Mouse (Mus musculus): ENCODE measurements around the gene Sgip1. TPM values are rescaled to one million over a fixed set of nuclear protein-coding genes. Genes with fewer than 3 reads are reported as not detected.

Sgip1 gene
- polyA plus RNA-seq, 1 experiment from 2014 or later, result 68.0 TPM

GRCm38 (mm10) chr4:102792100-102792790 lies 51.1 kb downstream of the Sgip1 start:
- Histone ChIP-seq H3K4me3 (ENCODE audit: low read length) (no peak overlapping the region), H3K36me3 (ENCODE audit: control insufficient read depth, insufficient read depth, low read length) (no peaks in the 10 kb centered on the region), H3K4me1 (ENCODE audit: control insufficient read depth, insufficient read depth, low read depth, low read length) (peaks cover 6% of the 10 kb centered on the region), H3K27me3 (replicated peaks; ENCODE audit: control insufficient read depth, insufficient read depth, low read length) (no peaks in the 10 kb centered on the region), H3K9ac (ENCODE audit: low read depth, low read length) (no peak overlapping the region), H3K4me2 (ENCODE audit: low read length) (no peak overlapping the region), H3K9me3 (ENCODE audit: control insufficient read depth, low read length) (no peaks in the 10 kb centered on the region), H3K27ac (ENCODE audit: low read depth, low read length) (no peak overlapping the region)
- 73% methylated on average over 8 of the region's 8 CpGs for whole genome bisulfite sequencing
- no peak for ATAC-seq

DNA sequence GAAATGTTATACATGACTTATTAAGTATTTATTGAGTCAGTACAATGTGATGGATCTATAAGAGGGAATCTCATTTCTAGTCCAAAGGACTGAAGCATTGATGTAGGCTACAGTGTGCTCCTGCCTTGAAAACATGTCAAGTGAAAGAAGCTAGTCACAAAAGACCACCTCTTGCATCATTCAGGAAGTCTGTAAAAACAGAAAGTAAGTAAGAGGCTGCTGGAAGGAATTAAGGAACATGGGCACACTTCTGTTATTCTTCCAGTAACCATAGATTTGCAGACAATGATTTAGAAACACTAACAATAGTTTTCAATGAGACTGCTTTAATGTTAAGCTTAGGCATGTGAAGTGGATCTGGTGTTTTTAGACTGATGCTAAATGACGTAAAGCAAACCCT lies 60.4 kb downstream of the Sgip1 start:
- no peaks in the 10 kb centered on the region for H3K36me3 ChIP-seq (ENCODE audit: control insufficient read depth, insufficient read depth, low read length)
- no peak overlapping the region for H3K9ac ChIP-seq (ENCODE audit: low read depth, low read length)
- no peaks in the 10 kb centered on the region for H3K27me3 ChIP-seq (replicated peaks; ENCODE audit: control insufficient read depth, insufficient read depth, low read length)
- H3K9me3 ChIP-seq (ENCODE audit: control insufficient read depth, low read length), result no peaks in the 10 kb centered on the region
- no peak for ATAC-seq
- no peaks in the 10 kb centered on the region for H3K4me1 ChIP-seq (ENCODE audit: control insufficient read depth, insufficient read depth, low read depth, low read length)
- no peak overlapping the region for H3K4me3 ChIP-seq (ENCODE audit: low read length)
- no peak overlapping the region for H3K4me2 ChIP-seq (ENCODE audit: low read length)
- WGBS, result 89% methylated on average over 1 of the region's 1 CpGs
- H3K27ac ChIP-seq (ENCODE audit: low read depth, low read length), result no peak overlapping the region

GRCm38 (mm10) chr4:102801936-102802335 lies 60.8 kb downstream of the Sgip1 start:
- ATAC-seq, result no peak
- Histone ChIP-seq H3K9ac (ENCODE audit: low read depth, low read length) (no peak overlapping the region), H3K4me1 (ENCODE audit: control insufficient read depth, insufficient read depth, low read depth, low read length) (no peaks in the 10 kb centered on the region), H3K9me3 (ENCODE audit: control insufficient read depth, low read length) (no peaks in the 10 kb centered on the region), H3K36me3 (ENCODE audit: control insufficient read depth, insufficient read depth, low read length) (no peaks in the 10 kb centered on the region), H3K27me3 (replicated peaks; ENCODE audit: control insufficient read depth, insufficient read depth, low read length) (no peaks in the 10 kb centered on the region), H3K27ac (ENCODE audit: low read depth, low read length) (no peak overlapping the region), H3K4me3 (ENCODE audit: low read length) (no peak overlapping the region), H3K4me2 (ENCODE audit: low read length) (no peak overlapping the region)
- 97% methylated on average over 4 of the region's 4 CpGs for WGBS

DNA sequence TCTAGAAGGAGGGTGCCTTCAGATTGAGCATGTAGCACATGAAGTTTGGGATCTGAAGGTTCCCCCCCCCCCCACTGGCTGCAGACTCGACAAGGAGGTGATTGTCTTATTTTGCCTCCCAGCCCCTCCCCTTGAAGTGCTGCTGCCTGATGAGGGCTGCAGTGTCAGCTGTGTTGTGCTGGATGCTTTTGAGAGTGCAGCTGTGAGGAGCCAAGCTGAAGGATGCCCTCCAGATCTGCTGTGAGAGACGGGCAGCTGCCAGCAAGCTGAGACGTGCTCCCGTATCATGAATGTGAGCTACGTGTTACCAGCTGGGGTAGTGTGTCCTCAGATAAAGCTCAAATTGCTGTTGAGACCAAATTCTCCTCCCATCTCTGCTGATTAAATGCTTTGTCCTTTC lies 63.5 kb downstream of the Sgip1 start:
- H3K27me3 ChIP-seq (replicated peaks; ENCODE audit: control insufficient read depth, insufficient read depth, low read length), result no peaks in the 10 kb centered on the region
- peak; percentile 66 for ATAC-seq
- H3K4me2 ChIP-seq (ENCODE audit: low read length), result no peak overlapping the region
- H3K9ac ChIP-seq (ENCODE audit: low read depth, low read length), result no peak overlapping the region
- no peak overlapping the region for H3K4me3 ChIP-seq (ENCODE audit: low read length)
- H3K9me3 ChIP-seq (ENCODE audit: control insufficient read depth, low read length), result no peaks in the 10 kb centered on the region
- no peaks in the 10 kb centered on the region for H3K36me3 ChIP-seq (ENCODE audit: control insufficient read depth, insufficient read depth, low read length)
- WGBS, result 47% methylated on average over 5 of the region's 5 CpGs
- H3K4me1 ChIP-seq (ENCODE audit: control insufficient read depth, insufficient read depth, low read depth, low read length), result no peaks in the 10 kb centered on the region
- no peak overlapping the region for H3K27ac ChIP-seq (ENCODE audit: low read depth, low read length)

GRCm38 (mm10) chr4:102806987-102807386 lies 65.9 kb downstream of the Sgip1 start:
- Histone ChIP-seq H3K9me3 (ENCODE audit: control insufficient read depth, low read length) (no peaks in the 10 kb centered on the region), H3K4me3 (ENCODE audit: low read length) (no peak overlapping the region), H3K36me3 (ENCODE audit: control insufficient read depth, insufficient read depth, low read length) (no peaks in the 10 kb centered on the region), H3K4me2 (ENCODE audit: low read length) (no peak overlapping the region), H3K27me3 (replicated peaks; ENCODE audit: control insufficient read depth, insufficient read depth, low read length) (no peaks in the 10 kb centered on the region), H3K4me1 (ENCODE audit: control insufficient read depth, insufficient read depth, low read depth, low read length) (no peaks in the 10 kb centered on the region), H3K9ac (ENCODE audit: low read depth, low read length) (no peak overlapping the region), H3K27ac (ENCODE audit: low read depth, low read length) (no peak overlapping the region)
- no peak for ATAC-seq
- WGBS, result 87% methylated on average over 3 of the region's 3 CpGs

DNA sequence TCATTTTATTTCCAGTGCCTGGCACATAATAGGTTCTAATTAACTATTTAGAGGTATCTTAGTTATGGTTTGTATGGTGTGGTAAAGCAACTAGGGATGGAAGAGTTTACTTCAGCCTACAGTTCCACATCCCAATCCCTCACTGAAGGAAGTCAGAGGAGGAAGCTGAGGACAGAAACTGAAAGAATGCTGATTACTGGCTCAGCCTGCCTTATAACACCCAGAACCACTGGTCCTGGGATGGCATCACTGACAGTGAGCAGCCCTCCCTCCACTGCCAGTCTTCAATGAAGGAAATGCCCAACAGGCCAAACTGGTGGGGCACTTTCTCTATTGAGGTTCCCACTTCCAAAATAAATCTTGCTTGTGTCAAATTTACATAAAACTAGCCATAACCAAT lies 67.2 kb downstream of the Sgip1 start:
- ATAC-seq, result no peak
- no peaks in the 10 kb centered on the region for H3K4me1 ChIP-seq (ENCODE audit: control insufficient read depth, insufficient read depth, low read depth, low read length)
- H3K4me3 ChIP-seq (ENCODE audit: low read length), result no peak overlapping the region
- H3K36me3 ChIP-seq (ENCODE audit: control insufficient read depth, insufficient read depth, low read length), result no peaks in the 10 kb centered on the region
- H3K27ac ChIP-seq (ENCODE audit: low read depth, low read length), result no peak overlapping the region
- H3K27me3 ChIP-seq (replicated peaks; ENCODE audit: control insufficient read depth, insufficient read depth, low read length), result no peaks in the 10 kb centered on the region
- no peaks in the 10 kb centered on the region for H3K9me3 ChIP-seq (ENCODE audit: control insufficient read depth, low read length)
- H3K9ac ChIP-seq (ENCODE audit: low read depth, low read length), result no peak overlapping the region
- H3K4me2 ChIP-seq (ENCODE audit: low read length), result no peak overlapping the region

- Histone ChIP-seq H3K36me3 (ENCODE audit: control insufficient read depth, insufficient read depth, low read length) (no peaks in the 10 kb centered on the region), H3K4me2 (ENCODE audit: low read length) (no peak overlapping the region), H3K27ac (ENCODE audit: low read depth, low read length) (no peak overlapping the region), H3K4me3 (ENCODE audit: low read length) (no peak overlapping the region), H3K9me3 (ENCODE audit: control insufficient read depth, low read length) (no peaks in the 10 kb centered on the region), H3K9ac (ENCODE audit: low read depth, low read length) (no peak overlapping the region), H3K27me3 (replicated peaks; ENCODE audit: control insufficient read depth, insufficient read depth, low read length) (no peaks in the 10 kb centered on the region), H3K4me1 (ENCODE audit: control insufficient read depth, insufficient read depth, low read depth, low read length) (no peaks in the 10 kb centered on the region)
- 76% methylated on average over 4 of the region's 4 CpGs for WGBS
- ATAC-seq, result no peak
Observed at GRCm38 (mm10) chr4:102809296-102809695, 68.2 kb downstream of the Sgip1 start.

- Histone ChIP-seq H3K9ac (ENCODE audit: low read depth, low read length) (no peak overlapping the region), H3K36me3 (ENCODE audit: control insufficient read depth, insufficient read depth, low read length) (no peaks in the 10 kb centered on the region), H3K27ac (ENCODE audit: low read depth, low read length) (no peak overlapping the region), H3K4me2 (ENCODE audit: low read length) (no peak overlapping the region), H3K4me1 (ENCODE audit: control insufficient read depth, insufficient read depth, low read depth, low read length) (no peaks in the 10 kb centered on the region), H3K4me3 (ENCODE audit: low read length) (no peak overlapping the region), H3K9me3 (ENCODE audit: control insufficient read depth, low read length) (no peaks in the 10 kb centered on the region), H3K27me3 (replicated peaks; ENCODE audit: control insufficient read depth, insufficient read depth, low read length) (no peaks in the 10 kb centered on the region)
- 92% methylated on average over 1 of the region's 1 CpGs for WGBS
- ATAC-seq, result no peak
Observed at GRCm38 (mm10) chr4:102810277-102810676, 69.2 kb downstream of the Sgip1 start.

- H3K4me3 ChIP-seq (ENCODE audit: low read length), result no peak overlapping the region
- H3K4me1 ChIP-seq (ENCODE audit: control insufficient read depth, insufficient read depth, low read depth, low read length), result no peaks in the 10 kb centered on the region
- no peaks in the 10 kb centered on the region for H3K36me3 ChIP-seq (ENCODE audit: control insufficient read depth, insufficient read depth, low read length)
- ATAC-seq, result no peak
- WGBS, result 53% methylated on average over 9 of the region's 9 CpGs
- no peak overlapping the region for H3K4me2 ChIP-seq (ENCODE audit: low read length)
- H3K27ac ChIP-seq (ENCODE audit: low read depth, low read length), result no peak overlapping the region
- H3K9me3 ChIP-seq (ENCODE audit: control insufficient read depth, low read length), result no peaks in the 10 kb centered on the region
- no peaks in the 10 kb centered on the region for H3K27me3 ChIP-seq (replicated peaks; ENCODE audit: control insufficient read depth, insufficient read depth, low read length)
- H3K9ac ChIP-seq (ENCODE audit: low read depth, low read length), result no peak overlapping the region
Observed at GRCm38 (mm10) chr4:102811007-102811805, 70.1 kb downstream of the Sgip1 start.
